Mouse (Mus musculus) hindbrain, embryonic 11.5 days (tissue): ENCODE measurements around the gene Gm6588. TPM values are rescaled to one million over a fixed set of nuclear protein-coding genes. Genes with fewer than 3 reads are reported as not detected.

ENCODE experiments used
- ATAC-seq: fragments of 200-750 bp; cut with Nextera tagmentation; 2 replicates; pipeline ENCODE4 v1.8.0; 2017; ENCODE audit warnings: mild to moderate bottlenecking, moderate TSS enrichment, moderate library complexity; ENCODE audit not compliant: low FRiP score
- DNase-seq: peaks from one replicate; pipeline ENCODE4 v3.0.0-alpha.2; 2015; ENCODE audit warnings: low spot score
- H3K27ac ChIP-seq: fragments of 300-500 bp; sonication (generic); 2 replicates; pipeline ENCODE4 v1.5.1; 2014; ENCODE audit warnings: mild to moderate bottlenecking, low read depth, low read length
- H3K27me3 ChIP-seq: fragments of 300-500 bp; sonication (generic); 2 replicates; pipeline ENCODE4 v1.6.1; 2014; ENCODE audit warnings: mild to moderate bottlenecking, low read length, moderate library complexity, mixed read lengths; ENCODE audit not compliant: control insufficient read depth, insufficient read depth
- H3K36me3 ChIP-seq: fragments of 300-500 bp; sonication (generic); 2 replicates; pipeline ENCODE4 v1.6.1; 2014; ENCODE audit warnings: mild to moderate bottlenecking, low read length, moderate library complexity, mixed read lengths; ENCODE audit not compliant: control insufficient read depth, insufficient read depth
- H3K4me1 ChIP-seq: fragments of 300-500 bp; sonication (generic); replicated peaks from 2 replicates; pipeline ENCODE4 v1.6.1; 2014; ENCODE audit warnings: low read length, mixed read lengths; ENCODE audit not compliant: control insufficient read depth, insufficient read depth
- H3K4me2 ChIP-seq: fragments of 300-500 bp; sonication (generic); replicated peaks from 2 replicates; pipeline ENCODE4 v1.6.1; 2014; ENCODE audit warnings: mild to moderate bottlenecking, low read depth, low read length
- H3K4me3 ChIP-seq: fragments of 300-500 bp; sonication (generic); 2 replicates; pipeline ENCODE4 v1.5.1; 2014; ENCODE audit warnings: low read depth, low read length
- H3K9ac ChIP-seq: fragments of 300-500 bp; sonication (generic); 2 replicates; pipeline ENCODE4 v1.6.1; 2014; ENCODE audit warnings: low read depth, low read length
- H3K9me3 ChIP-seq: fragments of 300-500 bp; sonication (generic); 2 replicates; pipeline ENCODE4 v1.6.1; 2016; ENCODE audit warnings: low read length; ENCODE audit not compliant: control insufficient read depth
- whole genome bisulfite sequencing: fragments of 180-500 bp; shearing (Covaris S2); extraction: QIAGEN DNeasy Blood & Tissue Kit; methylation state at CpG from one replicate; pipeline ENCODE4 v1.1.7; 2014; 5-methylcytosine and 5-hydroxymethylcytosine counted together
- polyA plus RNA-seq: library from polyadenylated mRNA; unstranded; fragments of >200 nt; fragmentation: Nextera tagmentation; extraction: Ambion mirVana; gene quantifications from 2 replicates; pipeline ENCODE4 v1.2.1, GENCODE M21; 2014

Gm6588 gene
- polyA plus RNA-seq, 1 experiment from 2014 or later, result 0.28 TPM

DNA sequence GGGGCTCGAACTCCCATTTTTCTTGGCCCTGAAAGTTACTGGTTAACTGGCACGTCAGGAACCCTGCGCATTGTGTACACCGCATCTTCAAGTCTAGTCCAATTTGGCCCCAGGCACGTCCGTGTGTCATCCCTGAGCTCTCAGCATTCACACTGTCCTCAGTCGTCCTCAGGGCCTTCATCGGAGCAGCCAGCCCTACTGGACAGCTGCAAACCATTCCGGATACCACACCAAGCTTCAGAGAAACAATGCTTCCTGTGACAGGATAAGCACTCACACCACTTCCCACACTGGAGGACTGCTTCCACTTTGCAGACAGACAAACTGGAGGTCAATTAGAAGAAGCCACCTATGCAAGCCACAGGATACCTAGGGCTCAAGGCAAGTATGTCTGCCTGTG is 3.9 kb downstream of the Gm6588 start:
- H3K27ac ChIP-seq, result no peak overlapping the region
- WGBS, result 76% methylated on average over 9 of the region's 9 CpGs
- H3K4me1 ChIP-seq, result no peaks in the 10 kb centered on the region

DNA sequence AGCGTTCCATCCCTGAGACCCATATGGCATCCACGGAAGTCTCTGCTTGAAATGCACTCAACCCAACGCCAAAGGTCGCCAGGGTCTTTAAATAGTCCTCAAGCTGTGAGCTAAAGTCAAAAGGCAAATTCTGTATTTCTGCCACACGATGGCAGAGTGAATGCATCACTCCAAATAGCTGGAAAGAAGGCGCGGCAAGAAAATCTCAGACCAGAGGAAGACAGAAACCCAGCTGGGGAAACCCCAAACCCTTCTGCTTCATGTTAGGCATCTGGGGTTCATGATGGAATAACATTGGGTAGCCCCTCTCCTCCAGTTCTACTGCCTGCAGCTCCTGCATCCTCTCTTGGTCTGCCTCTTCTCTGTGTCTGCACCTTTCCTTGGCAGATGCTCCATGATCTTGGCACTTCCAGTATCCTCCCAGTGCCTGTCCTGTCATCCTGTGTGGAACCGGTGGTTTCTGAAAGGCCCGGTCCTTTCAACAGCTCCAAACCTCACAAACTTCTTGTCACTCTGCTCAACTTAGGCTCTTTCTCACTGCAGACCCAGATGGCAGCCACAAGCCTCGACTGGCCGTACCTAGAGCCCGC is 5.8 kb downstream of the Gm6588 start:
- no peak overlapping the region for H3K9ac ChIP-seq
- H3K4me1 ChIP-seq, result no peaks in the 10 kb centered on the region
- DNase-seq (no peak), ATAC-seq (no peak)
- no peak overlapping the region for H3K27ac ChIP-seq
- no peaks in the 10 kb centered on the region for H3K36me3 ChIP-seq
- H3K4me2 ChIP-seq, result no peak overlapping the region
- H3K4me3 ChIP-seq, result no peak overlapping the region
- H3K27me3 ChIP-seq, result no peaks in the 10 kb centered on the region
- 67% methylated on average over 12 of the region's 12 CpGs for WGBS
- no peaks in the 10 kb centered on the region for H3K9me3 ChIP-seq

More for the DNA sequence above, 3.9 kb downstream of the Gm6588 start:
- ATAC-seq, result no peak
- no peaks in the 10 kb centered on the region for H3K9me3 ChIP-seq
- no peaks in the 10 kb centered on the region for H3K36me3 ChIP-seq
- DNase-seq, result no peak
- H3K9ac ChIP-seq, result no peak overlapping the region
- H3K4me3 ChIP-seq, result no peak overlapping the region
- no peaks in the 10 kb centered on the region for H3K27me3 ChIP-seq
- no peak overlapping the region for H3K4me2 ChIP-seq

DNA sequence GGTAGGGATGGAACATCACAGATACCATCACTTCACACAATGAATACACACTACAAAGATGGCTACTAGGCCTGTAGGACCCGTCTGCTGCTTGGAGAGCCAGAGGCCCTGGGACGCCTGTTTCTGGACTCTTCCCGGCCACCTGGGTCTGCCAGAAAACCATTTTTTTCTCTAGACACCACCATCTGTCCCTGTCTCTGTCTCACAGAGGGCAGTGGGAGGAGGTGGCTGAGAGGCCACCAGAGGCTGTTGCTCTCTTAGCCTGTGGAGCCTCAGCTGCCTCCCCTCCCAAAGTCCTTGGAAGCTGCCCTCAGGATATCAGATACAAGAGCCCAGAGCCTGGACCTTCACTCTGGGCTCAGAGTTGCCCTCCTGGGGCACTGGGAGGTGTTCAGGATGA is 10.7 kb downstream of the Gm6588 start:
- Histone ChIP-seq H3K9me3 (no peaks in the 10 kb centered on the region), H3K36me3 (no peaks in the 10 kb centered on the region), H3K4me2 (no peak overlapping the region), H3K4me1 (no peaks in the 10 kb centered on the region), H3K9ac (no peak overlapping the region), H3K27me3 (no peaks in the 10 kb centered on the region), H3K4me3 (no peak overlapping the region), H3K27ac (no peak overlapping the region)
- whole genome bisulfite sequencing, result 53% methylated on average over 3 of the region's 3 CpGs
- DNase-seq (no peak), ATAC-seq (no peak)

DNA sequence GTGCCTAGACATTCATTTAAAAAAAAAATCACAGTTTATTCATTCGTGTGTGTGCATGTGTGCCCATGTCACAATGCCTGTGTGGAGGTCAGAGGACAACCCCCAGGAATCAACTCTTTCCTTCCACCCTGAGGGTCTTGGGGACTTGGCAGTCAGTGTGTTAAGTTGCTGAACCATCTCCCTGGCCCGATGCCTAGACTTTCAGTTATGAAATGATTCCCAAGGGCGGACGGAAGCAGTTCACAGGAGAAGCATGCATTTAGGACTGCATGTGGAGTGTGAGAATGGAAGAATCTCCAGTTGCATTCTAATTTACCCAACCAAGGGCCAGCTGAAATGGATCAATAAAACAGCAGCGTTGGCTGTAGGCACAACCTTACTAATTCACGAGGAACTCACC is 17.1 kb downstream of the Gm6588 start:
- Histone ChIP-seq H3K27me3 (no peaks in the 10 kb centered on the region), H3K27ac (no peak overlapping the region), H3K4me1 (no peaks in the 10 kb centered on the region; the same call in 1 of the 2 replicates), H3K4me2 (no peak overlapping the region), H3K9ac (no peak overlapping the region), H3K9me3 (no peaks in the 10 kb centered on the region), H3K4me3 (no peak overlapping the region), H3K36me3 (no peaks in the 10 kb centered on the region)
- WGBS, result 66% methylated on average over 6 of the region's 6 CpGs
- ATAC-seq, result no peak
- DNase-seq, result no peak

DNA sequence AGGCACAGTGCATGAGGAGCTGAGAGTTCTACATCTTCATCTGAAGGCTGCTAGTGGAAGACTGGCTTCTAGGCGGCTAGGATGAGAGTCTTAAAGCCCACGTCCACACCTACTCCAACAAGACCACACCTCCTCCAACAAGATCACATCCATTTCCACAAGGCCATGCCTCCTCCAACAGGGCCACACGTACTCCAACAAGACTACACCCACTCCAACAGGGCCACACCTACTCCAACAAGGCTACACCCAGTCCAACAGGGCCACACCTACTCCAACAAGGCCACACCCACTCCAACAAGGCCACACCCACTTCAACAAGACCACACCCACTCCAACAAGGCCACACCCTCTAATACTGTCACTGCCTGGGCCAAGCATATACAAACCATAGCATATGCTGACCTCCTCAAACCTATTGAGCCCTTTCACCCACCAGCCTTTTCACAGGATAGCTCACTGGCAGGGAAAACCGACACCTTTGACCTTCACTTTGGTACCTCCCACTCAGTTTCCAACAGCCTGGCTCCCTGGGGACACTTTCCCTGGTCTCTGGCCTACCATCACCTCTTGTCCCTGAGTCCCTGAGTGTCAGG is 19.9 kb downstream of the Gm6588 start:
- Histone ChIP-seq H3K9me3 (no peaks in the 10 kb centered on the region), H3K9ac (no peak overlapping the region), H3K4me3 (no peak overlapping the region), H3K36me3 (no peaks in the 10 kb centered on the region), H3K4me2 (no peak overlapping the region), H3K27me3 (no peaks in the 10 kb centered on the region), H3K27ac (no peak overlapping the region), H3K4me1 (peaks cover 5% of the 10 kb centered on the region; the same call in 1 of the 2 replicates)
- ATAC-seq (no peak), DNase-seq (no peak)
- 75% methylated on average over 4 of the region's 4 CpGs for WGBS

DNA sequence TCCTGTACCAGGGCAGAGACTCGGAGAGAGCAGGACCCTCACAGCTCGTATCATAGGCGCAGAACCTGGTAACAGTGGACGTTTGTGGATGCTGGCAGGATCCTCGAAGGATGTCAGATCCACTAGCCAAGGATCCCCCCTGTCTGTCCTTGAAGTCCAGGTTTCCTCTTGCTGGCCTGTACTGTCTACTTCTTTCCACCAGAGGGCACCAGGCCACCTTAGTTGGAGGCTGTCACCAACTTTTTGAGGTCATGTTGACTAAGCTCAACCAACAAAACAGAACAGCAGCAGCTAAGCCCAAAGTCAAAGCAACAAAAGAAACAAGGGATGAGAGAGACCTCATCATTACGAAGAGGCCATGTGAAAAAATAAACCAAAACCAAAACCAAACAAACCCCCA is 20.9 kb downstream of the Gm6588 start:
- Histone ChIP-seq H3K9ac (no peak overlapping the region), H3K4me2 (no peak overlapping the region), H3K27ac (no peak overlapping the region), H3K27me3 (no peaks in the 10 kb centered on the region), H3K4me3 (no peak overlapping the region), H3K4me1 (peaks cover 5% of the 10 kb centered on the region; the same call in 1 of the 2 replicates), H3K36me3 (no peaks in the 10 kb centered on the region), H3K9me3 (no peaks in the 10 kb centered on the region)
- ATAC-seq (no peak), DNase-seq (peak; percentile 57)
- WGBS, result 80% methylated on average over 6 of the region's 6 CpGs

DNA sequence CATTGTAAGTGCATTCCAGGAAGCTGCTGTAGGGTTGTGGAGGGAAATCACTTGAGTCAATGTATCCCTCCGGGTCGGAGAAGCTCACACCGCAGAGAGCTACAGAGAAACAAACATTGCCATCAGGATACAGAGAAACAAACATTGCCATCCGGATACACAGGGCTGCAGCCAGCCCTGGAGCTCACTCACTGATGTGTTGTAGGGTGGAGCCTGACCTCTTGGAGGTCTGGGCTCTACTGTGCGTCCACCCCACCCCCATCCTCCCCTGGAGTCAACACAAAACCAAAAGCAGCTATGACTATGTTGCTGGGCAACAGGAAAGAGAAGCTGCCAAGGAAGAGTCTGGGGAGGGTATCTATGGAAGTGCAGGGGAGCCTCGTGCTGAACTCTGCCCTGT is 24.2 kb downstream of the Gm6588 start:
- Histone ChIP-seq H3K4me3 (no peak overlapping the region), H3K27me3 (no peaks in the 10 kb centered on the region), H3K4me2 (no peak overlapping the region), H3K9me3 (no peaks in the 10 kb centered on the region), H3K27ac (no peak overlapping the region), H3K9ac (no peak overlapping the region), H3K36me3 (no peaks in the 10 kb centered on the region), H3K4me1 (0 out of 2 replicates have a peak, but pooled peaks cover 5% of the 10 kb centered on the region)
- DNase-seq (no peak), ATAC-seq (no peak)
- 41% methylated on average over 6 of the region's 6 CpGs for WGBS

DNA sequence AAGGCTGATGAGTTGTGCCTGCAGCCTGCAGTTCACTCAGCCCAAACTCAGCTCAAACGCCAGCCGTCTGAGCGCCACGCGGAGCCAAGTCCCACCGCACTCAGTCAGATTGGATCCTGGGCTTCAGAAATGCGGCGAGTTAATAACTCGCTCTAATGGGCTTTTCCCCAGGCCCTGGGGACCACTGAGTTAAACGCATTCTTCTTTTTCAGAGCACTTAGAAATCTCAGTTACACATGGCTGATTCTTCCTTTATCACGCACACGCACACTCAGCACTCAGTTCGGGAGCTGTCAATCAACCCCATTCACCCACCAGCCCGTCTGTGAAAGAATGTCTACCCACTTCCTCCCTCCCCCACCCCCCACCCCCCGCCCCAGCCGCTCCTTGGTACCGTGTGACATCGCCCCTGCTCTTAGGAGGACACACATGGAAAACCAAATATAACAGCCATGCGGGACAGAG is 32.8 kb downstream of the Gm6588 start:
- Histone ChIP-seq H3K36me3 (no peaks in the 10 kb centered on the region), H3K9ac (no peak overlapping the region), H3K27ac (peak overlapping the region; percentile 33; the same call in 1 of the 2 replicates), H3K27me3 (no peaks in the 10 kb centered on the region), H3K4me3 (no peak overlapping the region), H3K4me2 (peak overlapping the region; percentile 21; the same call in 1 of the 2 replicates), H3K9me3 (no peaks in the 10 kb centered on the region), H3K4me1 (peaks cover 11% of the 10 kb centered on the region)
- DNase-seq, result peak; percentile 58
- WGBS, result 23% methylated on average over 19 of the region's 19 CpGs
- peak; percentile 74 for ATAC-seq

DNA sequence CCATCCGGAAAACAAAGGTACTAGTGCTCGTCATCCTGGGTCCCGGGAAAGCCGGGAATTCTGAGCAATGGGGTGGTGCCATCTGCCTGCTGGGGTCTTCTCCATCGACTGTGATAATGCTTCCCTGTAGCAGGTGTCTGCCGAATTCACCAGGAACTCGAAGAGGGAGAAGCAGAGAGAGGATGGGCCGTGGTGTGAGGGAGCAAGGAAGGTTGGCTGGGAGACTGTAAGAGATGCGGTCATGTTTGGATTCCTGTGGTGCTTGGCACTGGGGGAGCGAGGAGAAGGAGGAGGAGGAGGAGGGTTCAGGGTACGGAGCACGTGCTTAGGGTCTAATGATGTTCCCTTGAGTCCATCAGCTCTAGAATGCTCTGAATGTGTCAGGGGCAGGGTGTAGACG is 33.3 kb downstream of the Gm6588 start:
- H3K27me3 ChIP-seq, result no peaks in the 10 kb centered on the region; the same call in 1 of the 2 replicates
- no peak overlapping the region; the same call in 1 of the 2 replicates for H3K4me2 ChIP-seq
- ATAC-seq (no peak), DNase-seq (no peak)
- H3K4me3 ChIP-seq, result no peak overlapping the region
- peak overlapping the region; percentile 33; the same call in 1 of the 2 replicates for H3K27ac ChIP-seq
- H3K9me3 ChIP-seq, result no peaks in the 10 kb centered on the region
- no peak overlapping the region for H3K9ac ChIP-seq
- H3K4me1 ChIP-seq, result peaks cover 11% of the 10 kb centered on the region
- WGBS, result 49% methylated on average over 13 of the region's 13 CpGs
- no peaks in the 10 kb centered on the region for H3K36me3 ChIP-seq
